Mouse (Mus musculus): ENCODE data around the gene Ccnt1.

DNA sequence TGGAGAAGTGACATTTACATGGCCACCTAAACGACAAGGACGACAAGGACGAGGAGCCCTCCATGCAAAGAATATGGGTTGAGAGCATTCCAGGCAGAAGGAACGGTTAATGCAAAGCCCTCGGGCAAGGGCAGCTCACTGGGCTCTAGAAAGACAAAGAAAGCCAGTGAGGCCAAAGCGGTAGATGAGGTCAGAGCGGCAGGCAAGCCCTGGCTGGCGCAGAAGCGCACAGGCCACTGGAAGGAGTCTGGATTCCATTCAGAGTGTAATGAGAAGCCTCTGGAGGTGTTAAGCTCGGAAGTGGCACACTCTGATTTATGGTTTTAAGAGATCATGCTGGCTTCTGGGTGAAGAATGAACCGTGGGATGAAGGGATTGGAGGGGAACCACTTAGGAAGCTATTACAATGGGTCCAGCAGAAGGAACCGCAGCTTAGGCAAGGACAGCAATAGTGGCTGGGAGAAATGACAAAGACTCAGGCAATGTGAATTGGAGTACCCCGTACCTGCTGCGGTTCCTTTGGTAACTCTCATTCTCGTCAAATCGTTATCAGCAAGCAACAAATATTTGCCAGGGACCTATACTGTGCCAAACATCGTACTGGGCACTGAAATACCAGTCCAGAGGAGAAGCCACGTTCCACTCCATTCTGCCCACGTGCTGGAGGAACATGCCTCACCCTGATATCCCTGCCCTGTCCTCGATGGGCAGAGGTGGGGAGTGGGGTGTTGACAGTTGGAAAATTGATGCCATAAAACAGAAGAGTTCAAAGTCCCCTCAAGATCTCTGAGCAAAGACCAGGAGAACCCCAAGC, 45.8 kb upstream of the Ccnt1 start:
- TF ChIP-seq POLR2A (IDR thresholded peaks at IDR 0.05; ENCODE audit: insufficient read depth, low read length), result no peak
- no peak for TF ChIP-seq CTCF (IDR thresholded peaks at IDR 0.05; ENCODE audit: low read depth, low read length)
- TF ChIP-seq EP300 (IDR thresholded peaks at IDR 0.05; ENCODE audit: insufficient read depth, low read depth, low read length), result no peak

Measured in ES-Bruce4 (cell line).